Mouse (Mus musculus): ENCODE measurements around the gene Lipt2. TPM values are rescaled to one million over a fixed set of nuclear protein-coding genes. Genes with fewer than 3 reads are reported as not detected.
A peak's percentile ranks its signal among the peaks of the same experiment; 100 is the strongest.

Lipt2 gene
- polyA plus RNA-seq, 1 experiment from 2014 or later: 11.6 TPM

DNA sequence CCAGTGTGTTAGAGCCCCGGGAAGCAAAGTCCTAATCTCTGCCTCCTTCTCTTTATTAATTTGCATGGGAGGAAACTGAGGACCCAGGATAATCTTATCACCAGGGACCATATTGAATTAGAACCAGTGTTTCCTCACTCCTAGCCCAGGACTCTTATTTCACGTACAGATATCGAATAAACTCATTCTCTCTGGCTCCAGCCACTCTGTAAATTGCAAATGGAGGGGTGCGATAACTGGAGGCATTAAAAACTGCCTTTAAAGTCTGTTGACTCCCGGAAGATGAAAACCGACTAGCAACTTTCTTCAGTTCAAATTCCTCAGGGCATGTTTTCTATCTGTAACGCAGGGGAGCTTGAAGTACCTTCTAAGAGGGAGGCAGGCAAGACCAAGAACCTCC, 20.3 kb downstream of the Lipt2 start:
- Histone ChIP-seq H3K9me3 (replicated peaks; ENCODE audit: control insufficient read depth, low read length) (no peaks in the 10 kb centered on the region), H3K36me3 (ENCODE audit: control insufficient read depth, insufficient read depth) (no peaks in the 10 kb centered on the region), H3K4me3 (ENCODE audit: low read length) (peak overlapping the region; percentile 57), H3K4me1 (ENCODE audit: control insufficient read depth, insufficient read depth, low read length) (peaks cover 9% of the 10 kb centered on the region), H3K27ac (ENCODE audit: low read length) (no peak overlapping the region), H3K27me3 (ENCODE audit: control insufficient read depth, insufficient read depth, low read length) (peaks cover 21% of the 10 kb centered on the region), H3K4me2 (ENCODE audit: low read depth, low read length) (peak overlapping the region; percentile 85), H3K9ac (ENCODE audit: low read length) (no peak overlapping the region)
- 56% methylated on average over 7 of the region's 7 CpGs for WGBS
- no peak for ATAC-seq (replicated peaks; ENCODE audit: extremely low read depth, insufficient read depth, low FRiP score)

DNA sequence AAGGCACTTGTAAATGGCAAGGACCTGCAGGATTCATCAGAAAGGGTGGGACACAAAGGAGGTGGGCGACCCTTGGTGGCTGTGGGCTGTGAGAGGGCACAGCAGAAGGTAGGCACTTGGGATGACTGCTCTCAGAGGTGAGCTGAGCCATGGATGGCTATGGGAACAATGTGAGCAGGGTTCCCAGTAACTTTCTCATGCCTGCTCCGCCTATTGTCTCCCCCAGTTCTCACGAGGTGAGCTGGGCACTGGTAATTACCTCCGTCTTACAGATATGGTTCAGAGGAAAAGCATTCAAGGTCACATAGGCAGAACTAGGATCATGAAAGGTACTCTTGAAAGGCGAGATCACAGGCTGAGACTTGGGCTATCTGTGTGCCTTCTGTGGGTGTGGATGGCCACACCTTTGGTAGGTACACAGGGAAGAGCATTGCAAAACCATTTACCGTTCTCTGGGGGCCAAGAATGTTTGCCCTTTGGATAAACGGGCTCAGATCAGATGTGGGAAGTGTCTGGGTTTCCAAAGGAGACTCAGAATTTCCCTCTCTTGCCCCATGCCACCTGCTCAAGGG, 20.8 kb downstream of the Lipt2 start:
- H3K9ac ChIP-seq (ENCODE audit: low read length): no peak overlapping the region
- peak overlapping the region; percentile 85; the same call in 1 of the 2 replicates for H3K4me2 ChIP-seq (ENCODE audit: low read depth, low read length)
- H3K27ac ChIP-seq (ENCODE audit: low read length): no peak overlapping the region
- no peaks in the 10 kb centered on the region for H3K36me3 ChIP-seq (ENCODE audit: control insufficient read depth, insufficient read depth)
- no peaks in the 10 kb centered on the region for H3K9me3 ChIP-seq (replicated peaks; ENCODE audit: control insufficient read depth, low read length)
- H3K4me1 ChIP-seq (ENCODE audit: control insufficient read depth, insufficient read depth, low read length): peaks cover 9% of the 10 kb centered on the region
- peak overlapping the region; percentile 57; the same call in 1 of the 2 replicates for H3K4me3 ChIP-seq (ENCODE audit: low read length)
- H3K27me3 ChIP-seq (ENCODE audit: control insufficient read depth, insufficient read depth, low read length): peaks cover 21% of the 10 kb centered on the region
- ATAC-seq (replicated peaks; ENCODE audit: extremely low read depth, insufficient read depth, low FRiP score): no peak
- WGBS: 61% methylated on average over 7 of the region's 7 CpGs

DNA sequence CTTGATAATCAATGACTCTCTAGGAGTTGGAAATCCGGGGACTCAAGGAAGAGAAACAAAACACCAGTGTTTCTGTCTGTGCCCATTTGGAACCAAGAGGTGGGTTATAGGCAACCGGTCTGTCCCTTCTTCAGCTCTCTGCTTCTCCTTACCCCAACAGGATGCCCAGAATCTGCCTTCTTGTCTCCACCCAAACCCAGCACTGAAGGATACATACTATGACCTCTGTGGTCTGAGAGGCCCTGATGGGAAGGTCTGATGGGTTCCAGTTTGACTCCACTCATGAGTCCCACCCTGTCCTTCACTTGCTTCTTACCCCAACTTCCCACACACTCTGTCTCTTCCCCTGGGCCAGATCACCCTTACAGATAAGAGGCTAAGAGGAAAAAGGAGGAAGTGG, 22.1 kb downstream of the Lipt2 start:
- ATAC-seq (replicated peaks; ENCODE audit: extremely low read depth, insufficient read depth, low FRiP score): no peak
- Histone ChIP-seq H3K27ac (ENCODE audit: low read length) (no peak overlapping the region), H3K36me3 (ENCODE audit: control insufficient read depth, insufficient read depth) (no peaks in the 10 kb centered on the region), H3K27me3 (ENCODE audit: control insufficient read depth, insufficient read depth, low read length) (peaks cover 21% of the 10 kb centered on the region), H3K9ac (ENCODE audit: low read length) (no peak overlapping the region), H3K4me1 (ENCODE audit: control insufficient read depth, insufficient read depth, low read length) (peaks cover 9% of the 10 kb centered on the region), H3K4me2 (ENCODE audit: low read depth, low read length) (no peak overlapping the region), H3K9me3 (replicated peaks; ENCODE audit: control insufficient read depth, low read length) (no peaks in the 10 kb centered on the region), H3K4me3 (ENCODE audit: low read length) (no peak overlapping the region)
- WGBS: 80% methylated on average over 2 of the region's 2 CpGs

GRCm38 (mm10) chr7:100181614-100182013, 22.5 kb downstream of the Lipt2 start:
- H3K9ac ChIP-seq (ENCODE audit: low read length): no peak overlapping the region
- no peaks in the 10 kb centered on the region for H3K36me3 ChIP-seq (ENCODE audit: control insufficient read depth, insufficient read depth)
- no peak overlapping the region for H3K4me2 ChIP-seq (ENCODE audit: low read depth, low read length)
- H3K4me3 ChIP-seq (ENCODE audit: low read length): no peak overlapping the region
- no peak for ATAC-seq (replicated peaks; ENCODE audit: extremely low read depth, insufficient read depth, low FRiP score)
- WGBS: 72% methylated on average over 3 of the region's 3 CpGs
- no peaks in the 10 kb centered on the region for H3K9me3 ChIP-seq (replicated peaks; ENCODE audit: control insufficient read depth, low read length)
- peaks cover 9% of the 10 kb centered on the region for H3K4me1 ChIP-seq (ENCODE audit: control insufficient read depth, insufficient read depth, low read length)
- H3K27me3 ChIP-seq (ENCODE audit: control insufficient read depth, insufficient read depth, low read length): peaks cover 21% of the 10 kb centered on the region
- no peak overlapping the region for H3K27ac ChIP-seq (ENCODE audit: low read length)

- H3K4me1 ChIP-seq (ENCODE audit: control insufficient read depth, insufficient read depth, low read length): peaks cover 9% of the 10 kb centered on the region
- no peak overlapping the region for H3K4me2 ChIP-seq (ENCODE audit: low read depth, low read length)
- H3K9me3 ChIP-seq (replicated peaks; ENCODE audit: control insufficient read depth, low read length): no peaks in the 10 kb centered on the region
- H3K4me3 ChIP-seq (ENCODE audit: low read length): no peak overlapping the region
- no peak for ATAC-seq (replicated peaks; ENCODE audit: extremely low read depth, insufficient read depth, low FRiP score)
- no peak overlapping the region for H3K9ac ChIP-seq (ENCODE audit: low read length)
- peaks cover 19% of the 10 kb centered on the region for H3K27me3 ChIP-seq (ENCODE audit: control insufficient read depth, insufficient read depth, low read length)
- no peaks in the 10 kb centered on the region for H3K36me3 ChIP-seq (ENCODE audit: control insufficient read depth, insufficient read depth)
- no peak overlapping the region for H3K27ac ChIP-seq (ENCODE audit: low read length)
- WGBS: 62% methylated on average over 3 of the region's 3 CpGs
Measured at GRCm38 (mm10) chr7:100182388-100182787, 23.3 kb downstream of the Lipt2 start.

DNA sequence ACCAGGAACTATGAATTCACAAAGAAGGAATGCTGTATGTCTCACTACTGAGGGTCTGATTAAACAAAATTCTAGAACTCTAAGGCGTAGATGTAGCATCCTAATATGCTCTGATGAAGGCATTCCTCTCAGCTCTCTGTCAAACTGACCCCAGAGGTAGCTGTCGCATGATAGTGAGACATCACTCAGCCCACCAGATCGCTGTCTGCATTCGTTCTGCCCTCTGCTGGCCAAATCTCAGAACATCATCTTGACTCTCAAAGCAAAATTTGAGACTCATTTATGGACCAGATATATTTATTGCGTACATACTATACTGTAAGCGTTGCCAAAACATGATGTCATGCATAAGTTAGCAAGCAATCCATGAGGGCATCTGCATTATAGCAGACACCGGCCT, 28.5 kb downstream of the Lipt2 start:
- ATAC-seq (replicated peaks; ENCODE audit: extremely low read depth, insufficient read depth, low FRiP score): no peak; the same call in 1 of the 2 replicates
- Histone ChIP-seq H3K27me3 (ENCODE audit: control insufficient read depth, insufficient read depth, low read length) (peaks cover 3% of the 10 kb centered on the region; the same call in 1 of the 2 replicates), H3K4me3 (ENCODE audit: low read length) (no peak overlapping the region), H3K4me1 (ENCODE audit: control insufficient read depth, insufficient read depth, low read length) (no peaks in the 10 kb centered on the region), H3K36me3 (ENCODE audit: control insufficient read depth, insufficient read depth) (no peaks in the 10 kb centered on the region), H3K9me3 (replicated peaks; ENCODE audit: control insufficient read depth, low read length) (no peaks in the 10 kb centered on the region), H3K9ac (ENCODE audit: low read length) (no peak overlapping the region), H3K4me2 (ENCODE audit: low read depth, low read length) (no peak overlapping the region), H3K27ac (ENCODE audit: low read length) (no peak overlapping the region)
- WGBS: 22% methylated on average over 7 of the region's 7 CpGs

GRCm38 (mm10) chr7:100190167-100190566, 31.1 kb downstream of the Lipt2 start:
- Histone ChIP-seq H3K27ac (ENCODE audit: low read length) (no peak overlapping the region), H3K27me3 (ENCODE audit: control insufficient read depth, insufficient read depth, low read length) (peaks cover 3% of the 10 kb centered on the region; the same call in 1 of the 2 replicates), H3K4me2 (ENCODE audit: low read depth, low read length) (no peak overlapping the region), H3K4me3 (ENCODE audit: low read length) (no peak overlapping the region), H3K36me3 (ENCODE audit: control insufficient read depth, insufficient read depth) (no peaks in the 10 kb centered on the region), H3K4me1 (ENCODE audit: control insufficient read depth, insufficient read depth, low read length) (no peaks in the 10 kb centered on the region), H3K9ac (ENCODE audit: low read length) (no peak overlapping the region), H3K9me3 (replicated peaks; ENCODE audit: control insufficient read depth, low read length) (no peaks in the 10 kb centered on the region)
- ATAC-seq (replicated peaks; ENCODE audit: extremely low read depth, insufficient read depth, low FRiP score): no peak
- WGBS: 51% methylated on average over 4 of the region's 4 CpGs

GRCm38 (mm10) chr7:100190778-100191177, 31.7 kb downstream of the Lipt2 start:
- WGBS: 3% methylated on average over 4 of the region's 4 CpGs
- no peak overlapping the region for H3K4me2 ChIP-seq (ENCODE audit: low read depth, low read length)
- H3K27ac ChIP-seq (ENCODE audit: low read length): no peak overlapping the region
- ATAC-seq (replicated peaks; ENCODE audit: extremely low read depth, insufficient read depth, low FRiP score): no peak
- H3K9me3 ChIP-seq (replicated peaks; ENCODE audit: control insufficient read depth, low read length): no peaks in the 10 kb centered on the region
- H3K4me3 ChIP-seq (ENCODE audit: low read length): no peak overlapping the region
- H3K4me1 ChIP-seq (ENCODE audit: control insufficient read depth, insufficient read depth, low read length): no peaks in the 10 kb centered on the region
- no peaks in the 10 kb centered on the region for H3K36me3 ChIP-seq (ENCODE audit: control insufficient read depth, insufficient read depth)
- H3K9ac ChIP-seq (ENCODE audit: low read length): no peak overlapping the region
- peaks cover 3% of the 10 kb centered on the region; the same call in 1 of the 2 replicates for H3K27me3 ChIP-seq (ENCODE audit: control insufficient read depth, insufficient read depth, low read length)

- no peak overlapping the region for H3K4me2 ChIP-seq (ENCODE audit: low read depth, low read length)
- H3K27me3 ChIP-seq (ENCODE audit: control insufficient read depth, insufficient read depth, low read length): no peaks in the 10 kb centered on the region
- no peak for ATAC-seq (replicated peaks; ENCODE audit: extremely low read depth, insufficient read depth, low FRiP score)
- no peak overlapping the region for H3K4me3 ChIP-seq (ENCODE audit: low read length)
- no peaks in the 10 kb centered on the region for H3K4me1 ChIP-seq (ENCODE audit: control insufficient read depth, insufficient read depth, low read length)
- no peaks in the 10 kb centered on the region for H3K36me3 ChIP-seq (ENCODE audit: control insufficient read depth, insufficient read depth)
- H3K9me3 ChIP-seq (replicated peaks; ENCODE audit: control insufficient read depth, low read length): no peaks in the 10 kb centered on the region
- H3K27ac ChIP-seq (ENCODE audit: low read length): no peak overlapping the region
- 80% methylated on average over 3 of the region's 3 CpGs for WGBS
- no peak overlapping the region for H3K9ac ChIP-seq (ENCODE audit: low read length)
Measured at GRCm38 (mm10) chr7:100201191-100201590, 42.1 kb downstream of the Lipt2 start.
